Mouse (Mus musculus): ENCODE measurements at regions not wholly inside any gene's neighbourhood (a gene's known extent, or its start where the extent isn't known, plus 50 kb on each side); places are given as distances from the start of the nearest gene placed in this dataset.
A peak's percentile ranks its signal among the peaks of the same experiment; 100 is the strongest.

DNA sequence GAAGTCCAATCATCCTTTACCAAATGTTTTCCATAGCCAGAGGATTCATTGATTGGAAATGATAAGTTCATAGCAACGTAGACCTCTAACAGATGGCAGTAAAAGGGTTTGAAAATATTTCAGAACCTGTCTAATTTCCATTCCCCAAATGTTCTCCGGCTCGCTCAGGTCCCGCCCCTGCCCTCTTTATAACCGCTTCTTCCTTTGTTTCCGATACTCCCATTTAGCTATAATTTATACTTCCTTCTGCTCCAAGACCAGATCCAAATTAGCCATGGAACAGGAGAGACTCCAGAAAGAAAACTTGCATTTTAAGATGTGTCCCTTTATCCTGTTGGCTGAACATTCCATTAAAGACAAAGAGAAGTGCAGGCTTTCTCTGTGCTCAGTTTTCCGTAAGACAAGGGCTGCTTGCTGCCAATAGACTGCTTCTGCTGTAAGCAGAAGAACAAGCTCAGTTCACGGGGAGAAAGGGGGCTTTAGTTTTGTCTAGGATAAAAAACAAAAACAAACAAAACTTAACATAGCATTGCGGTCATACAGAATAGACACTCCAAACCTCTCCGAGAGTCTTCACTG is 202.7 kb upstream of the Prkcq start:
- no peak for DNase-seq (ENCODE audit: low spot score in 2 of 2)
- intact Hi-C loops (cut with DNase I) = no loop called here

GRCm38 (mm10) chr2:10972051-10972450 is 199.9 kb upstream of the Prkcq start:
- intact Hi-C loops (cut with DNase I) = no loop called here
- no peak for DNase-seq (ENCODE audit: low spot score in 2 of 2)

GRCm38 (mm10) chr2:10978772-10979171 is 193.1 kb upstream of the Prkcq start:
- intact Hi-C loops (cut with DNase I) = no loop called here

GRCm38 (mm10) chr2:10986101-10986500 is 185.8 kb upstream of the Prkcq start:
- intact Hi-C loops (cut with DNase I) = no loop called here
- no peak for DNase-seq (ENCODE audit: low spot score in 2 of 2)

More at GRCm38 (mm10) chr2:10978772-10979171, 193.1 kb upstream of the Prkcq start:
- DNase-seq (ENCODE audit: low spot score in 2 of 2) = no peak

DNA sequence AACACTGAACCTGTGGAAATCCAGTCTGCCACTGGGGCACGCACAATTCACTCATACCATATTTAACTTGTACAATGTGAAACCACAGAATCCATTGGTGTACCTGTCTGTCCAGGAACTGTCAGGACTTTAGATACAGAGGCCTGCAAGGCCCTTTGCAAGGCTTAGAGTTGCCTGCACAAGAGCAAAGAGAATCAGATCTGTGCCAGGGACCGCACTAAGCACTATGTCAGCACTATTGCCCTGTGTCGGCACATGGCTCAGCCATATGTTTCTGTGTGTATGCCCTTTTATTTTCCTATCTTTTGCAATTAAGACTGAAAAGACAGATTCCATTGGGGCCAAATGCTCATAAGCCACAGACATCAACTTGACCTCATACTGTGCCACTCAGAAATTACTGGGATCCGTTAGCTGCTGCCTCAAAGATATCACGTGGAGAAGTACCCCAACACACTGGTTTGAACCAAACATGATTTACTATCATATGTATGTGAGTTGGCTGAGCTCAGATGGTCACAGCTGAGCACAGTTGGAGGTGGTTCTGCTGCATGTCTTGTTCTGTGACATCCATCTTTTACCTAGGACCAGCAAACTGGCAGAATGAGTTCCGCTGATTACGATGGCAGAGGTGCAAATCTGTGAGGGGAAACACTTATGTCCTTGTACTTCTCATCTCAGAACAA is 181.7 kb upstream of the Prkcq start:
- intact Hi-C loops (cut with DNase I) = no loop called here
- no peak for DNase-seq (ENCODE audit: low spot score in 2 of 2)

DNA sequence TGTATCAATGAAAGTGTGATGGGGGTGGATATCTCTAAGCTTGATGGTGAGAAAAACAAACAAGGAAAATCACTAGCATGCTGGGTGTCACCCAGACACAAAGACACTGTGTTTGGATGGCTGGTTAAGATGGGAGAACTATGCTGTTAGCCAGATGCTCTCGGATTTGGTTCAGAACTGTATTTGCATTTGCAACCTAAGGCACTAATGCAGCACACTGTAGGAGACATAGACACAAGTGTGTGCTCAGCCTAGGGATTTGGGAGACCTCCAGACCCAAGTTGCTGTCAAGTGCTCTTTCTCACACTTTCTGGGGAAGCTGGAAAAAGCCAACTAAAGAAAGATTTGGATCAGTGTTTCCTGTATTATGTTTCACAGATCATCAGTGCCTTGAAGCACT is 173.1 kb upstream of the Prkcq start:
- no peak for DNase-seq (ENCODE audit: low spot score in 2 of 2)
- intact Hi-C loops (cut with DNase I) = no loop called here

DNA sequence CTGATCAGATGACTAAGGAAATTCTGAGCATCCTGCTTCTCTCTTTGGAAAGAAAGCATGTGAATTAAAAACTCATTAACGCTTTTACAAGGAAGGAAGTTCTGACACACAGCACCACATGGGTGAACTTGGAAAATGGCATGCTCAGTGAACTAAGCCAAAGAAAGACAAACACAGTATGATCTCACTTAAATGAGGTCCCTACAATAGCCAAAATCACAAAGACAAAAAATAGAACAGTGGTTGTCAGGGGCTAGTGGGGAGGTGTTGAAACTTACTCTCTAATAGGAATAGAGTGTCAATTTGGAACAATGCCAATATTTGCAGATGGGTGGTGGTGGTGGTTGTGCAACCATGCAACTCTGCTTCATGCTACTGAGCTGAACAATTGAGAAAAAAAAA is 172.7 kb upstream of the Prkcq start:
- intact Hi-C loops (cut with DNase I) = no loop called here
- no peak for DNase-seq (ENCODE audit: low spot score in 2 of 2)

- intact Hi-C loops (cut with DNase I) = no loop called here
These were observed 166.1 kb upstream of the Prkcq start for GRCm38 (mm10) chr2:11005806-11006205.

GRCm38 (mm10) chr2:11011041-11011962 is 160.6 kb upstream of the Prkcq start:
- DNase-seq (ENCODE audit: low spot score in 2 of 2) = no peak
- intact Hi-C loops (cut with DNase I) = no loop called here

More at GRCm38 (mm10) chr2:11005806-11006205, 166.1 kb upstream of the Prkcq start:
- DNase-seq (ENCODE audit: low spot score in 2 of 2) = no peak

- DNase-seq (ENCODE audit: low spot score in 2 of 2) = no peak
- intact Hi-C loops (cut with DNase I) = no loop called here
These were observed 159.5 kb upstream of the Prkcq start for GRCm38 (mm10) chr2:11012312-11012860.

DNA sequence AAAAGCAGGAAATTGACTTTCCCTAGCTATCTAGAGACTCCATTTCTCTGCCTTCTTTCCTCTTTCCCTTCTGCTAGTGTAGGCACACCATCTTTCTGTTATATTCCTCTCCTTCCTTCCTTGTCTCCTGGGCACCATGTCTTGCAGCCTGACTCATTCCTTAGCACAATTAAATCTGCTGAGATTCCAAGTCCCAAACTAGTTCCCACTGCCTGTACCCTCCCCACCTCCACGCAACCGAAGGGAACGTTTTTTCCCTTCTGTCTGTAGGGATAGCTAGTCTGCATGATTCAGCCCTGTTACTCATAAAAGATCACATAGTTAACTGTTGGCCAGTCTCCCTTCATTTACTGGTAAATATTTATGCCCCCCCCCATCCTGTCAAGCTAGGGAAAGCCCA is 158.8 kb upstream of the Prkcq start:
- peak in 1 of 2 experiments; percentile 14 for DNase-seq (ENCODE audit: low spot score in 2 of 2)

GRCm38 (mm10) chr2:11016446-11016845 is 155.5 kb upstream of the Prkcq start:
- DNase-seq (ENCODE audit: low spot score in 2 of 2) = no peak
- intact Hi-C loops (cut with DNase I) = no loop called here

More for the DNA sequence above, 158.8 kb upstream of the Prkcq start:
- intact Hi-C loops (cut with DNase I) = no loop called here

DNA sequence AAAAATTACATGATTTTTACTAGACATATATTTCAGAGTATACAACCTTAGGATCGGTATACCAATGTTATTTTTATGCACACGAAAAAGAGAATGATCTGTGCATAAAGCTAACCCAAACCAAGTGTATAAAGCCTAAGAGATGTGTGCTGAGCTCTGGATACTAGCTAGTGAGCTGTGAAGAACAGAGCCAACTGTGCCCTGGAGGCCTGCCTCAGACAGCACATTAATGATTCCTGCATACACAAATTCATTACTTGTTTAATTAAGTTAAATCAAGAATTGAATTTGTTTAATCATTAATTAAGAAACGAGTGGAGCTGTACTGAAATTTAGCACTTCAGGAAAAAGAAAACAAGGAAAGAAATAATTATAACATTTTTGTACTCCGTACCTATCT is 139.0 kb upstream of the Prkcq start:
- intact Hi-C loops (cut with DNase I) = no loop called here
- no peak for DNase-seq (ENCODE audit: low spot score in 2 of 2)

GRCm38 (mm10) chr2:11034178-11034577 is 137.7 kb upstream of the Prkcq start:
- intact Hi-C loops (cut with DNase I) = no loop called here
- no peak for DNase-seq (ENCODE audit: low spot score in 2 of 2)

- DNase-seq (ENCODE audit: low spot score in 2 of 2) = no peak
- intact Hi-C loops (cut with DNase I) = no loop called here
These were observed 134.6 kb upstream of the Prkcq start for GRCm38 (mm10) chr2:11037343-11037742.

- no peak for DNase-seq (ENCODE audit: low spot score in 2 of 2)
- intact Hi-C loops (cut with DNase I) = no loop called here
These were observed 133.5 kb upstream of the Prkcq start for GRCm38 (mm10) chr2:11038440-11038839.

- intact Hi-C loops (cut with DNase I) = no loop called here
- DNase-seq (ENCODE audit: low spot score in 2 of 2) = no peak
These were observed 131.9 kb upstream of the Prkcq start for GRCm38 (mm10) chr2:11040005-11040404.

DNA sequence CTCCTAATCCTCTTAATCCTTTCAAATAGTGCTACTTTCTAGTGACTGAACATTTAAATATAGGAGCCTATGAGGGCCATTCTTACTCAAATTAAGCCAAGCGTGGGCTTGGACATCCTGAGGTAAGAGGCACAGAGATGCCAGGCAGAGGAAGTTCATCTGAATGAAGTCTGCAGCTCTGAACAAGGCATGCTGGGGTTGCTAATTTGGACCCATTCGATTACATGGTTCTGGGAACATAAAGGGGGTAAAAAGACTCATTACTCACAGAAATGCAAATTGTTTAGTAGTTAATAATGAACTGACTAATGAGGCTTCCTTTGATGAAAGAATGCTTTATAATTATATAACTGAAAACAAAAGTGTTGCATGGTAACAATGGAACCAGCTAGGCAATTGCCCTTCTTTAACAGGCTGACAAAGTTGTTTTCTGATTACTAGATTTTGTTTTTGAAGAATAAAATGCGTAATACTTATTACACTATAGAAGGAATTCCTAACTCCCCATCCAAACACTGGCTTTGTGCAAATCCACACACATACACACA is 127.1 kb upstream of the Prkcq start:
- no peak for DNase-seq (ENCODE audit: low spot score in 2 of 2)
- intact Hi-C loops (cut with DNase I) = no loop called here

DNA sequence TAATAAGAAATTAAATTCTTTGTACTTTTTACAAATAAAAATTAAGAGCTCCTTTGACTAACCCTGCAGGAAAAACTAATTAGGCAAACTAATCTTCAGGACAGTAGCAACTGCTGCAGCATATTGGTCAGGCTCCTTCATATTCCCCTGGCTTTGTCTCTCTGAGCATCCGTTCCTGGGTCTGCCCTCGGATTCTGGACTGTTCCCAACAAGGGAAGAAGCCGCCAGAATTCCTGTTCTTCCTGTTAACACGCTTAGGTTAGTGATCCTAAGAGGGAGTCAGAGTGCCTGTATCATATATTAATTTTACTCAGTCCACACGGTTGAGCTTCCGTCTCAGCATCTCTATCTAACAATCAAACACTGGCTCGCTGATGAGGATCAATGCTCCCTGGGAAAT is 120.3 kb upstream of the Prkcq start:
- no peak for DNase-seq (ENCODE audit: low spot score in 2 of 2)
- intact Hi-C loops (cut with DNase I) = loop anchor here (10.0 kb wide), 1 partner anchor 687 kb away; no protein-coding TSS in a partner anchor
